Mouse (Mus musculus): Measurements from ENCODE around the gene Cobll1.
A peak's percentile ranks its signal among the peaks of the same experiment; 100 is the strongest.

Cobll1 gene

DNA sequence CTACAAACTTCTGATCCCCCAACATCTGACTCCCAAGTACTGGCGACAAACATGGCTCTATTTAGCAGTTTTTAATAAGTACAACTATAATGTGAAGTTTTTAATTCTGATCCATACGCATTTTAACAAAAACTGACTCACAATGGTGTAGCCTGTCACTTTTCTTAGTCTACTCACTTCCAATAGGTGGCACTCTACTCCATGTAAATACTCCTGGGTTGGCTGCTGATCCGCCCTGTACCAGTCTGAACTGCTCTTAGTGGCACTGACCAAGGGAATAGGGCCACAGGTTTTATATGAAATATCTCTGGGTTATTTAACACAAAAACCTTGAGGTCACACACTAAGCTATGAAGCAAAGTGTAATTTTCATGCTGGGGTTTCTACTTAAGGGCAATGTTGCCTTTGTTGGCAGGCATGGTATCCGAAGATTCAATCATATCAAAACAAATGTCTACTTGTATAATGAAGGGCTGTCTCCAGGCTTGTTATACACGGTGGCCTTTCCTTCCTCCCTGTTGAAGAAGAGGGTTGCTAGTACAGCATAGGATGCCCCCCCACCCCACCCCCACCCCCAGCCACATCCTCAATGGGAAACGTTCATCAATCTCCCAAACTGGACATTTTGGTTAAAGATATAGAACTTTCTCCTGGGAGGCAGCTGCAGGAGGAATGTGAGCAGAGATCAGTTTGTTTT lies 93.6 kb downstream of the Cobll1 start:
- DNase-seq = peak; percentile 70 to 81

DNA sequence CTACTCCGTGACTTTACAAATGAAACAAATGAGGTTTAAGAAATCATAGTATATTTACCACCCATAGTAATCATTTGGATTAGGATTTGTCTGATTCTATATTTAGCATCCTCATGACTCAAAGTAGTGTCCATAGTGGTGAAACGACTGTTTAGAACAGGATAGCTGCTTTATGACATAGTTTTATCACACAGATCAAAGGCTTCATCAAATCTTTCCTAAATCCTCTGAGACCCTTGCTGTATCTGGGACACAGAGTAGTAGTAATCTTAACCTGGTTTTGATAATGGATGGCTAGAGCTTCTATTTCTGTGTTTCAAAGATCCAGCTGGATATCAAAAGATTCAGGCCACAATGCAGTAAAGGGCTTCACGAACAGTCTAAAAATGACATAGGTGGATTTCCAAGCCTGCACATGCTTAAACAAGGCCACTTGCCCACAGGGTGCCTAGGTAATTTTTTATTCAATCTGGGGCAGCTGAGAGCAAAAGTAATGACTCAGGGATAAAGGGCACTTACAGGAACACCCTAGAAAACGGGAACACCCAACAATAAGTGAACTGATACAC lies 98.0 kb downstream of the Cobll1 start:
- DNase-seq = no peak

DNA sequence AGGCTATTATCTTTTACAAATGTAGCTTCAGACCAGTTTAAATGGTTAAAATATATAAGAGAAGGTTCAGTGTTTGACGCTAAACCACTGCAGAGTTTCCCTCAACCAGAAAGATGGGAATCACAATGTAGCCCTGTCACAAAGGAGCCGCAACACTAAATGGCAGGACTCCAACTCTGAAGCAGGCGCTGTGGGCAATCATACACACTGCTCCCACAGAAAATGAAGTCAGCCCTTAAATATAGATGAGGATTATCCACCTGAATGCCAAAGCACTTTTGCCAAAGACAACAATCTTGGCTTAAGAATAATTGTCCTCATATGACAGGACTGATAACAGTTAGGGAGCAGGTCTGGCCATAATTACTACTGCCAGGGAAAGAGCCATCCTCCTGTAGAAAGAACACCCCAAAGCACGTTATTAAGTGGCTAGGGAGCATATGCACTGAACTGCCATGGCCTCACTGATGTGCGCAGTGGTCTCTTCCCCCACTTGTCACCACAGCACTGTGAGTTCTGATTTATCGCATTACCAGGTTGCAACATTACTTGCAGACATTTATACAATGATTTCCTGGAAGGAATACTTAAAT lies 98.8 kb downstream of the Cobll1 start:
- no peak for DNase-seq

GRCm38 (mm10) chr2:65139606-65140329 lies 99.4 kb downstream of the Cobll1 start:
- DNase-seq = no peak

GRCm38 (mm10) chr2:65138992-65139391 lies 100.2 kb downstream of the Cobll1 start:
- DNase-seq = no peak

GRCm38 (mm10) chr2:65126141-65126783 lies 112.9 kb downstream of the Cobll1 start:
- DNase-seq = no peak

DNA sequence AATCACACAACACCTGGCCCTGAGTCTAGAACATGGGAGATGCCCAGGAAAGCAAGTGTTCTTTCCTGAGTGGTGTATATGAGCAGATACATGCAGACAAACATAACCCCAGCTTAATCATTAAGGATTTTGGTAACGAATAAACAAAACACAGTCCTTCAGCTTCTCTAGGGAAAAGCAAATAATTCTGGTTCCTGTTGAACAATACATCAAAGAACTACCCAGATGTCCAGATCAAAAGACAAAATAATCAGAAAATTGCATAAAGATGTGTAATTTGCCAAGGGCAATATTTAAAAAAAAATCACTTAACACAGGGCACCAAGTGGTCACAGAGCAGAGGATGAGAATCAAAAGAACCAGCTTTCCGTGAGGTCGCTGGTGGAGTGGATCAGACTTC lies 115.5 kb downstream of the Cobll1 start:
- DNase-seq = no peak

DNA sequence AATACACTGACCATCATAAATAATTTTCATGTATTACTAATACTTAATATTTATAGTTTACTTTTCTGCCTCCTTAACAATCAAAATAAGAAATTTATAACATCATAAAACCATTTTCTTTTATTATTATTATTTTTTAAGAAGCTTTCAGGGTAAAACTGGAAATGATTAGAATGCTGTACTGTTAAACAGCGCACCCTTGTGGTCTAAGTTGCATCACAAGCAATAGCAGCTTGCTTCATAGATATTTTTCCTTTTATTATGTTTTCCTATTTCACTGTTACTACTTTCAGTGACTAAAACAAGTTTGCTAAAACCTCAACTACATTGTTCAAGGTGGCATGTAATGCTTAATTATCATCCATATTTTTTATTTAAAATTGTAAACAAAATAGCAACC lies 117.8 kb downstream of the Cobll1 start:
- peak; percentile 38 to 77 for DNase-seq

GRCm38 (mm10) chr2:65121012-65121411 lies 118.2 kb downstream of the Cobll1 start:
- DNase-seq = no peak

GRCm38 (mm10) chr2:65120112-65120511 lies 119.1 kb downstream of the Cobll1 start:
- DNase-seq = no peak

GRCm38 (mm10) chr2:65119667-65120066 lies 119.5 kb downstream of the Cobll1 start:
- DNase-seq = no peak

- no peak for DNase-seq
Measured at GRCm38 (mm10) chr2:65119076-65119475, 120.1 kb downstream of the Cobll1 start.

DNA sequence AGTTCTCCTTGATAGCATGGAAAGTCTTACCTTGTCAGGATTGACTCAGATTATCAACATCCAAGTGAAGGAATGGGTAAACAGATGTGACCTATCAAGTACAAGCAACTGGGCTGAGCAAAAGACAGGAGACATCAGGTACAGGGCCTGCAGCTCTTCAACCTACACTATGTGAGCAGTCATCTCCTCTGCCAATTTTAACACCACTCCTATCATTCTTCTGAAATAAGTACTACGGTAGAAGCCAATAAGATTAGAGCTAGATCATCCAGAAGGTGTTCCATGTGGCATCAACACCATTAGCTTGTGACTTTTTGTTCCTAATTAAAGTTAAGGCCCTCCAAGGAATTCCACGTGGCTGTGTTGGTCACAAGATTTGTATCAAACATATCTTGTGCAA lies 121.3 kb downstream of the Cobll1 start:
- DNase-seq = no peak

DNA sequence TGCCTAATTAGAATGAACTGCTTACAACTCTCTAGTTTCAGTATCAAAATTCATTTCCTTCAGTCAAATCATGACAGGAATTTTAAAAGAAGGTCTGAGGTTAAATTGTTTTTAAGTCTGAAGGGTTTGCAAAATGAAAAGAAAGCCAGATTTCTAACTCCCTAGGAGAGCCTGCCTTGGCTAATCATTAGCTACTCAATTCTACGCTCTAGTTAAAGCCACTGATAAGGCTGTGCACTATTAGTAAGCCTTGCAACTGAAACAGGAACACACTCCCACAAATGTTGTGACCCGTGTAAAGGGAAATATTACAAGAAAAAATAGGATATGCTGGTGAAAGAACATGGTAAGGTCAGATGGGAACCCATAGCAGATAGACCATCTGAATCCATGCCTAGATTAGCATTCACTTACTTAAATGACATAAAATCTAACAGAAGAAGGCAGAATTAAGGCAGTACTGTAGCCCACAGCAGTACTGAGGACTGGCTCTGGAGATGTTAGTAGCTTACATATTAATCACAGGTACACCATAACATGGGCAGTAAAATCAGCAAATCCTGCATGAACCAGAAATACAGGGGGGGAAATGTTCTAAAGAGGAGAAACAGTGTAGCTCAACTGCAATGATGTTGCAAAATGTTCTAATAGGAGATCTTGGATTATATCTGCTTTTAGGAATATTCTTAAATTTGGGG lies 122.6 kb downstream of the Cobll1 start:
- DNase-seq = peak; percentile 11 to 76

DNA sequence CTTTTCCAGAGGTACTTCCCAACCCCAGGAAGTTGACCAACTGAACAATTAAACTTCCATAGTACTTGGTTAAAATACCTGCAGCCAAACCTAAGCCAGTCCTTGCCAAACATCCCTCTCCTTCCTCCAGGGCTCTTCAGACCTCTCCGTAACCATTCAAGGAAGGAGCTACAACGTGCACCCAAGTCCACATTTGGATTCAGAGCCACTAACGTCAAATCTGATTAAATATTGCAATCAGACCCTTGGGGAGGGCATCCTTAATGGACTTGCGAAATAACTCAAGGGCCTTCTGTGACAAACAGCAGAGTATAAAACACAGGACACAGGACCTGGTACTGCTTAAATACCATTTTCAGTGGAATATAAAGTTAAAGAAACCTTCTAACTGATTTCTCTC lies 126.0 kb downstream of the Cobll1 start:
- no peak for DNase-seq

DNA sequence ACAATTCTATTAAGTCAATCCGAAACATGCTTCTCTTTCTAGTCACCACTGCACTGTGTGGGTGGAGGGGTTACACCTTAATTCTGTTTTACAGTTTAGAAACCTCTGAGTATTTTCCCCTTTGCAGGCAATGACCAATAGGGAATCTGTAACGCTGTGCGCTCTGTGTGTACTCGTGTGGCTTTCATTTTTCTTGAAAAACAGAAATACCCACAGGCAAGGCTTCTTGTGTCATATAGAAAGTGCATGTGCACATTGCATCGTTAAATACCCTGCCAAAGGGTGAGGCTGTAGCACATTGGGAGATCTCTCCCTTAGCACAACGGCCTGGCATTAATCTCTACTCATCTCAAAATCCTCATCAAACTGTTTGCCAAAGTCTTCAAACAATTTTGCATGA lies 134.6 kb downstream of the Cobll1 start:
- DNase-seq = no peak

DNA sequence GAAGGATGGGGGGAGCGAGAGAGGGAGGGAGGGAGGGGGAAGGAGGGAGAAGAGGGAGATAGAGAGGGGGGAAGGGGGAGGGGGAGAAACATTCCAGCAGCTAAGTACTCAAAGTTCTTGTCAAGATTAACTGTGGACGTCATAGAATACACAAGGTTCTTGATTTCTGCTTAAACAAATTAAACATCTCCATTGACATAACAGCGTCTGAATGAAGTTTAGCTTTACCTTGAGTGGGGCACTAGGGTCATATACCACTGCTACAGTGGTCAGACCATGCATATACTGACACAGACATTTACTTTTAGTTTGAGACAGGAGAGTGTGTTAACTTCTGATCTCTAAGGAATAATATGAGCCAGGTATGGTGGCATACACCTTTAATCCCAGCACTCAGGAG lies 135.4 kb downstream of the Cobll1 start:
- DNase-seq = no peak

GRCm38 (mm10) chr2:65101388-65101787 lies 137.8 kb downstream of the Cobll1 start:
- no peak for DNase-seq

DNA sequence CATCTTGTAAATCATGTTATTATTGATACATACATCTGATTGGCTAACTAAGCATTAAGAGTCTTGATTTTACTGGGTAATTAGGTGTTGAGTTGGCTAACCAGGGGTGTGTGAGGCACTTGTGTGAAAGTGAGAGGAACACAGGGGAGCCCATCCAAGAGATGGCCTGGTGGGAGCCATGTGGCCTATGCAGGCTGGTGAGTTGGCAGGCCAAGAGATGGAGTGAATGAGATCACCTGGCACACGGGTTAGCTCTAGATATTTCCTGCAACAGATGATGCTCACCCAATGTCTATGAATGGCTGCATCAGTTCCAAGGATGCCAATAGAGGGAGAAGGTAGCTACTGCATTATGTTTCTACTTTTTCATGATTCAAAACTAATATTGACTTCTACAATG lies 139.2 kb downstream of the Cobll1 start:
- DNase-seq = no peak

- DNase-seq = peak in 1 of 2 experiments; percentile 18
Measured at GRCm38 (mm10) chr2:65095571-65095970, 143.6 kb downstream of the Cobll1 start.

DNA sequence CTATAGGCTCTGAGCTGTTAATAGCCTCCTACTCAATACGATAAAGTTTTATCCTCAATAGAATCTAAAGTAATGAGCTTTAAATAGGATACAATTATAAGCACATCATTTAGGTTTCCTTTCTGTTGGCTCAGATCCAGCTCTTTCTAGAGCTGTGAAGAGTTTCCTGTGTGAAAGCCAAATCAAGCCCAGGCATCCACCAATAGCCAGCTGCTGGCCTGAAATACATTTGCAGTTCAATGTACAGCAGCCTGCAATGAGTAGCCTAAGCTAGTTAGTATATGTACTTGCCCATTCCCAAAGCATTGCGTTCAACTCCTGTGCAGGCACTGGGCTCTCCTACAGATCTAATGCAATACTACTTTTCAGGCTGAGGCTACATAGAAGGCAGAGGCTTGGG lies 145.2 kb downstream of the Cobll1 start:
- DNase-seq = no peak

DNA sequence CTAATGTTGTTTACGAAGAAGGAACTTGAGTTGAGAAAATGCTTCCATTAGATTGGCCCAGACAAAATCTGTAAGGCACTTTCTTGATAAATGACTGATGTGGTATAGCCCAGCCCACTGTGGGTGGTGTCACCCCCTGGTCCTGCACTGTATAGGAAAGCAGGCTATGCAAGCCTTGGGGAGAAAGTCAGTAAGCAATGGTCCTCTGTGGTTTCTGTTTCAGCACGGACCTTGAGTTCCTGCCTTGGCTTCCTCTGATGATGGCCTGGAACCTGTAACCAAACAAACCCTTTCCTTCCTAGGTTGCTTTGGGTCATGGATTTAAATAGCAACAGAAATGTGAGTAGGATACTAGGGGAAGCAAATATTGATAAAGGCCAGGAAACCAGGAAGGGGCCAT lies 148.2 kb downstream of the Cobll1 start:
- DNase-seq = no peak

- DNase-seq = no peak
Measured at GRCm38 (mm10) chr2:65087197-65087596, 152.0 kb downstream of the Cobll1 start.

Measured in kidney, postnatal 36 days (tissue).